Mouse (Mus musculus): ENCODE data around the gene 2310007B03Rik. TPM values are rescaled to one million over a fixed set of nuclear protein-coding genes. Genes with fewer than 3 reads are reported as not detected.

The 2310007B03Rik gene
- polyA plus RNA-seq, 1 experiment from 2014 or later = 0.08 TPM

- 18% methylated on average over 6 of the region's 6 CpGs for WGBS
- H3K27me3 ChIP-seq = 0 out of 2 replicates have a peak, but pooled peaks cover 5% of the 10 kb centered on the region
- H3K4me3 ChIP-seq = peak overlapping the region; percentile 42; the same call in 1 of the 2 replicates
- ATAC-seq = no peak
- peak overlapping the region; percentile 69; the same call in 1 of the 2 replicates for H3K9ac ChIP-seq
- peak overlapping the region; percentile 88 for H3K4me2 ChIP-seq
- H3K9me3 ChIP-seq (replicated peaks) = no peaks in the 10 kb centered on the region
- H3K27ac ChIP-seq = no peak overlapping the region
- peaks cover 15% of the 10 kb centered on the region for H3K4me1 ChIP-seq
- H3K36me3 ChIP-seq (ENCODE audit: poor library complexity, severe bottlenecking) = no peaks in the 10 kb centered on the region
These were observed 15.1 kb upstream of the 2310007B03Rik start for GRCm38 (mm10) chr1:93175849-93176248.

- Histone ChIP-seq H3K9me3 (replicated peaks) (no peaks in the 10 kb centered on the region), H3K27ac (no peak overlapping the region), H3K4me1 (peaks cover 15% of the 10 kb centered on the region), H3K27me3 (0 out of 2 replicates have a peak, but pooled peaks cover 5% of the 10 kb centered on the region), H3K36me3 (ENCODE audit: poor library complexity, severe bottlenecking) (no peaks in the 10 kb centered on the region), H3K9ac (no peak overlapping the region), H3K4me3 (no peak overlapping the region), H3K4me2 (no peak overlapping the region)
- peak; percentile 78 for ATAC-seq
- under 1% methylated on average over 4 of the region's 4 CpGs for WGBS
These were observed 13.7 kb upstream of the 2310007B03Rik start for GRCm38 (mm10) chr1:93174399-93174798.

DNA sequence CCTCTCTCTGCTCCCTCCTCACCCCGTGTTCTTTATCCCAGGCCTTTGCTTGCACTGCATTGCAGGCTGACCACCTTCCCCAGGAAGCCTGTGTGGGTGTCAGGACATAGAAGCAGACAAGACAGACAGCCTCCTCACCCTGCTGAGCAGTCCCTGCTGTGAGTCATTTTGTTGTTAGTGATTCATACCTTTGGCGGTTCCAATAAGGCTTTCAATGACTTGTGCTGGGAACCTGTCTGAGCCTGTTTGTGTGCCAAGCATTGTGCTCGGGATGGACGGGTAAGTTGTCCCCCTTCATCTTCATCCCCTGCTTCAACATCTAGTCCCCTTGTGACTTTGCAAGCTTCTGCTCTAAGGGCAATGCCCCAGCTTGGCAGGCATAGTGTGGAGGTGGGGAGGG lies 12.9 kb upstream of the 2310007B03Rik start:
- 64% methylated on average over 4 of the region's 4 CpGs for WGBS
- Histone ChIP-seq H3K9ac (no peak overlapping the region), H3K27ac (no peak overlapping the region), H3K4me1 (peaks cover 15% of the 10 kb centered on the region), H3K27me3 (0 out of 2 replicates have a peak, but pooled peaks cover 5% of the 10 kb centered on the region), H3K9me3 (replicated peaks) (no peaks in the 10 kb centered on the region), H3K4me3 (no peak overlapping the region), H3K4me2 (no peak overlapping the region), H3K36me3 (ENCODE audit: poor library complexity, severe bottlenecking) (no peaks in the 10 kb centered on the region)
- no peak for ATAC-seq

DNA sequence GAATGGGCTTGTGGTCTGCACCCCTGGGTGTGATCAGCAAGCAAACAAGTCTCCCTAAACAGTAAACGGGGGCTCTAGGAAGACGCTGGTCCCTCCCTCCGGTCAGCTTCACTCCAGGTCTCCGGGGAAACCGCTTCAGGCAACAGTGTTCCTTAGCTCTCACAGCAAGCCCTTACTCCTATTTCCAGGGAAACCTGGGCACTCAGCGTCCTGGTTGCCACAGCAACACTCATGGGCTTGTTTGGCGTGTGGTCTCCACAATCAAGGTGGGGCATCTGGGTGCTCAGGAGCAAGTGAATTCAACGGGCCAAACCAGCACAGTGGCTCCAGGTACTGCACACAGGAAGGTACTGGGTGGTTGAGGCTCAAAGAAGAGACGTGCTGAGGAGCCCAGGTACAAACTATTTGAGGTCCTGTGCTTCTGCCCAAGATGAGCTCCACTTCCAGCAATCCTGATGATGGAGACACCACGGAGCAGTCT lies 7.6 kb upstream of the 2310007B03Rik start, which contains the start of gene Crocc2:
Gene Crocc2 (plus strand): TSS at position 431 of the 481 bp plus-strand sequence.
- Histone ChIP-seq H3K36me3 (ENCODE audit: poor library complexity, severe bottlenecking) (no peaks in the 10 kb centered on the region), H3K9me3 (replicated peaks) (no peaks in the 10 kb centered on the region), H3K4me1 (0 out of 2 replicates have a peak, but pooled peaks cover 5% of the 10 kb centered on the region), H3K9ac (no peak within 1 kb of the TSS), H3K27ac (no peak within 1 kb of the TSS), H3K4me2 (no peak within 1 kb of the TSS), H3K4me3 (no peak within 1 kb of the TSS), H3K27me3 (no peaks in the 10 kb centered on the region)
- ATAC-seq = no peak
- 39% methylated on average over 10 of the region's 10 CpGs for WGBS

DNA sequence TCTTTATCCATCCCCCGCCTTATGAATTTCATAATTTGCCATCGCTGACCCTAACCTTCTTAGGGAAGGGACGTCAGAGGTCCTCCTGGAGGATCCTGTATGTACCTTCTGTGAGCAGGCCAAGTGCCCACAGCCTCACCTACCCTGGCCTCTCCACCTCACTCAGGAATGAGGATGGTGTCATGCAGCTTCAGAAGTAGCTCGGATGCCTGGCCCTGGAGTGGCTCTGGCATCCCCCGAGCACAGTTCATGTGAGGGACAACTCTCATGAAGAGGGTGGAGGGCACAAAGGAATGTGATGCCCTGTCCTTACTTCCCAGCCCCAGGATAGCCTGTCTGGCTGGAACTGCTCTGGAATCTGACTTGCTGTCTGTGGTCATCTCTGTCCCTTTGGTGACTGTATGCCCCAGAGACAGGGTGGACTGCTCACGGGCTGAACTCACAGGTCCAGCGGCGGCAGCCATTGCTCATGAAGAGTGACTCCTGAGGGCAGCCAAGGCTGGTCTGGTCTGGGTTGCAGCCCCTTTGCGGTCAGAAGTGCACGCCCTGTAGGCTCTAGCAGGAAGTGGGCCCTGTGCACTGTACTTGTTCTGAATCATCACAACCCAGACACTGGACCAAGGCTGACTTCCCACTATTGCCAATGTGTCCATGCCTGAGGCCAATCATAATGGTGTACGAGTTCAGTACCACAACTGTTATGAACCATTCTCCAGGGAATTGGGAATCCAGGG lies 5.8 kb upstream of the 2310007B03Rik start:
- Histone ChIP-seq H3K4me2 (no peak overlapping the region), H3K9ac (no peak overlapping the region), H3K9me3 (replicated peaks) (no peaks in the 10 kb centered on the region), H3K27me3 (no peaks in the 10 kb centered on the region), H3K36me3 (ENCODE audit: poor library complexity, severe bottlenecking) (no peaks in the 10 kb centered on the region), H3K4me1 (0 out of 2 replicates have a peak, but pooled peaks cover 5% of the 10 kb centered on the region), H3K27ac (no peak overlapping the region), H3K4me3 (no peak overlapping the region)
- 88% methylated on average over 11 of the region's 11 CpGs for WGBS
- no peak for ATAC-seq

DNA sequence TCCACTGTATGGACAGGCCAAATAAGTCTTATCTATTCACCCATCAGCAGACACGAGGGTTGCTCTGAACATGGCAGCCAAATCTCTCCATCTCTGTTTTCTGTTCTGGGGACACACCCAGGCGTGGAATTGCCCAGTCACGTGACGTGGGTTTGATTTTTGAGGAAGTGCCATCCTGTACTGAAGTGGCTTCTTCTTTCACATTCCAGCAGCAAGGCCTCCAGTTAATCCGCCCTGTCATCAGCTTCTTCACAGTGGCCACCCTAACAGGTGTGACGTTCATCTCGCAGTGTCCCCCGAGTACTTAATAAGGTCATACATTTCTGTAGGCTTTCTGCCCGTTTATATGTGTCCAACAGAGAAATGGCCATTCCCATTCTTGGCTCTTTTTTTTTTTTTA lies 4.7 kb upstream of the 2310007B03Rik start:
- 84% methylated on average over 9 of the region's 9 CpGs for WGBS
- Histone ChIP-seq H3K4me1 (0 out of 2 replicates have a peak, but pooled peaks cover 5% of the 10 kb centered on the region), H3K36me3 (ENCODE audit: poor library complexity, severe bottlenecking) (no peaks in the 10 kb centered on the region), H3K9me3 (replicated peaks) (no peaks in the 10 kb centered on the region), H3K4me3 (no peak overlapping the region), H3K27me3 (no peaks in the 10 kb centered on the region), H3K9ac (no peak overlapping the region), H3K27ac (no peak overlapping the region), H3K4me2 (no peak overlapping the region)
- ATAC-seq = no peak

DNA sequence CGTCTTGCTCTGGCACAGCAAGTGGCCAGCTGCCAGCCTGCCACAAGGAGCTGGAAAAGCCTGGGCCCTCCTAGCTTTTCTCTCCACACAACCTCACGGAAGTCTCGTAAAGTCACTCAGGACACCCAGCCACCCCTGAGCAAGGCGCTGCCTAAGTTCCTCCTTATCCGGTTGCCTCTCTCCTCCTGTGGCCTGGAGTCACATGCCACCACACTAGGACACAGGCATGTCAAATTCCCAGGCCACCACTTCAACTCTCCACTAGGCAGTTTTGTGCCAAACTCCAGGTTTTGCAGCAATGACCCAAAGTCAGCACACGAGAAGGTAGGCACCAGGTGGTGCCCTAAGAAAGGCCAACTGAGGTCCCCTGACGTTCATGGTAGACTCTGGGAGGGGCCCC lies 1.8 kb upstream of the 2310007B03Rik start:
- Histone ChIP-seq H3K27me3 (no peaks in the 10 kb centered on the region), H3K27ac (no peak overlapping the region), H3K4me2 (no peak overlapping the region), H3K9ac (no peak overlapping the region), H3K4me3 (no peak overlapping the region), H3K4me1 (no peaks in the 10 kb centered on the region), H3K9me3 (replicated peaks) (no peaks in the 10 kb centered on the region), H3K36me3 (ENCODE audit: poor library complexity, severe bottlenecking) (no peaks in the 10 kb centered on the region)
- WGBS = 87% methylated on average over 7 of the region's 7 CpGs
- no peak for ATAC-seq

- Histone ChIP-seq H3K4me2 (no peak overlapping the region), H3K4me3 (no peak overlapping the region), H3K36me3 (ENCODE audit: poor library complexity, severe bottlenecking) (no peaks in the 10 kb centered on the region), H3K9ac (no peak overlapping the region), H3K4me1 (no peaks in the 10 kb centered on the region), H3K27me3 (no peaks in the 10 kb centered on the region), H3K9me3 (replicated peaks) (no peaks in the 10 kb centered on the region), H3K27ac (no peak overlapping the region)
- no peak for ATAC-seq
- 84% methylated on average over 10 of the region's 10 CpGs for WGBS
These were observed 1.2 kb upstream of the 2310007B03Rik start for GRCm38 (mm10) chr1:93161921-93162320.

DNA sequence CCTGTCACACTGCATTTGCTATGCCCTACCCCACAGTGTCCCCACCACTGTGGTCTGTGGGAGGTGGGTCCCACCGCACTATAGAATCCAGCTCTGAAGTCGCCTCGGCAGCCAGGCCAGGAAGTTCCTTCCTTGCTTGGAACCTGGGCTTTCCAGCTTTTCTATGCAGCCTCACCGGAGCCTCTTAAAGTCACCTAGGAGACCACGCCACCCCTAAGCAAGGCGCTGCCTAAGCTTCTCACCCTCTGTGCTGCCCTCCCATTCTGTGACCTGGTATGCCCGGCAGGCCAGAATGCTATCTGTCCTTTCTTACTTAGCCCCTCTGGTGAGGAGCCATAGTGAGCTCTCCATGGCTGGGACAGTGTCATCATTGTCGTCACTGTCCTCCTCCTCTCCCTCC lies 602 bp upstream of the 2310007B03Rik start:
- no peak overlapping the region for H3K9ac ChIP-seq
- no peak overlapping the region for H3K4me3 ChIP-seq
- no peaks in the 10 kb centered on the region for H3K4me1 ChIP-seq
- H3K27me3 ChIP-seq = no peaks in the 10 kb centered on the region
- no peak overlapping the region for H3K4me2 ChIP-seq
- 77% methylated on average over 8 of the region's 8 CpGs for WGBS
- H3K9me3 ChIP-seq (replicated peaks) = no peaks in the 10 kb centered on the region
- no peak for ATAC-seq
- no peak overlapping the region for H3K27ac ChIP-seq
- no peaks in the 10 kb centered on the region for H3K36me3 ChIP-seq (ENCODE audit: poor library complexity, severe bottlenecking)

- ATAC-seq = no peak
- Histone ChIP-seq H3K27ac (no peak overlapping the region), H3K9me3 (replicated peaks) (no peaks in the 10 kb centered on the region), H3K4me2 (no peak overlapping the region), H3K36me3 (ENCODE audit: poor library complexity, severe bottlenecking) (no peaks in the 10 kb centered on the region), H3K4me3 (no peak overlapping the region), H3K4me1 (no peaks in the 10 kb centered on the region), H3K9ac (no peak overlapping the region), H3K27me3 (no peaks in the 10 kb centered on the region)
- WGBS = 83% methylated on average over 21 of the region's 21 CpGs
These were observed 915 bp downstream of the 2310007B03Rik start for GRCm38 (mm10) chr1:93159566-93160500.

- no peaks in the 10 kb centered on the region for H3K36me3 ChIP-seq (ENCODE audit: poor library complexity, severe bottlenecking)
- ATAC-seq = no peak
- no peak overlapping the region for H3K27ac ChIP-seq
- 85% methylated on average over 8 of the region's 8 CpGs for WGBS
- no peaks in the 10 kb centered on the region for H3K9me3 ChIP-seq (replicated peaks)
- no peak overlapping the region for H3K9ac ChIP-seq
- no peak overlapping the region for H3K4me3 ChIP-seq
- no peaks in the 10 kb centered on the region for H3K4me1 ChIP-seq
- no peaks in the 10 kb centered on the region for H3K27me3 ChIP-seq
- H3K4me2 ChIP-seq = no peak overlapping the region
These were observed 1.8 kb downstream of the 2310007B03Rik start for GRCm38 (mm10) chr1:93158916-93159315.

GRCm38 (mm10) chr1:93157566-93157965 lies 3.2 kb downstream of the 2310007B03Rik start:
- 78% methylated on average over 4 of the region's 4 CpGs for WGBS
- no peak for ATAC-seq
- H3K9ac ChIP-seq = no peak overlapping the region
- H3K36me3 ChIP-seq (ENCODE audit: poor library complexity, severe bottlenecking) = no peaks in the 10 kb centered on the region
- H3K27ac ChIP-seq = no peak overlapping the region
- no peaks in the 10 kb centered on the region for H3K9me3 ChIP-seq (replicated peaks)
- H3K4me1 ChIP-seq = no peaks in the 10 kb centered on the region
- no peak overlapping the region for H3K4me2 ChIP-seq
- no peaks in the 10 kb centered on the region for H3K27me3 ChIP-seq
- H3K4me3 ChIP-seq = no peak overlapping the region

Measured in forebrain, embryonic 13.5 days (tissue).